Mouse (Mus musculus) mouse trophoblast stem cell (cell line): ENCODE results near the gene Acly.
"Not testable (repeated sequence)": the region's sequence is repeated elsewhere in the genome, so short reads cannot be mapped to it uniquely, and the experiment has no call there.

ENCODE experiments used
- in situ Hi-C, 2 experiments: fragments of 300-500 bp; cut with MseI, MboI; formaldehyde crosslinking; loops; 2 replicates in 1 of 2; 3 replicates in 1 of 2; pipeline ENCODE4 v1.15.1; 2025

Acly gene

DNA sequence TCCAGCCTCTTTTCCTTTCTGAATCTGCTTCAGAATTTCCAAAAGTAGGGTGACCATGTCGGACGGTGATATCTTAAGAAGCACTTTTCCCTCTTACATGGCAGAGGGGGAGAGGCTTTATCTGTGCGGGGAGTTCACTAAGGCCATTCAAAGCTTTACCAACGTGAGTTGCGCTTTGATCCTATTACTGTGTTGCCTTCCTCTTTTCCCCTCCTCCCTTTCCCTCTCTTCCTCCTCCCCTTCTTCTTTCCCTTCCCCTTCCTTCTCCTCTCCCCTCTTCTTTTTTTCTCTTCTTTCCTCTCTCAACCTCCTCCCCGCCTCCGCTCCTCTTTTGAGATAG, 17.9 kb upstream of the Acly start:
- in situ Hi-C loops, result no loop called here

DNA sequence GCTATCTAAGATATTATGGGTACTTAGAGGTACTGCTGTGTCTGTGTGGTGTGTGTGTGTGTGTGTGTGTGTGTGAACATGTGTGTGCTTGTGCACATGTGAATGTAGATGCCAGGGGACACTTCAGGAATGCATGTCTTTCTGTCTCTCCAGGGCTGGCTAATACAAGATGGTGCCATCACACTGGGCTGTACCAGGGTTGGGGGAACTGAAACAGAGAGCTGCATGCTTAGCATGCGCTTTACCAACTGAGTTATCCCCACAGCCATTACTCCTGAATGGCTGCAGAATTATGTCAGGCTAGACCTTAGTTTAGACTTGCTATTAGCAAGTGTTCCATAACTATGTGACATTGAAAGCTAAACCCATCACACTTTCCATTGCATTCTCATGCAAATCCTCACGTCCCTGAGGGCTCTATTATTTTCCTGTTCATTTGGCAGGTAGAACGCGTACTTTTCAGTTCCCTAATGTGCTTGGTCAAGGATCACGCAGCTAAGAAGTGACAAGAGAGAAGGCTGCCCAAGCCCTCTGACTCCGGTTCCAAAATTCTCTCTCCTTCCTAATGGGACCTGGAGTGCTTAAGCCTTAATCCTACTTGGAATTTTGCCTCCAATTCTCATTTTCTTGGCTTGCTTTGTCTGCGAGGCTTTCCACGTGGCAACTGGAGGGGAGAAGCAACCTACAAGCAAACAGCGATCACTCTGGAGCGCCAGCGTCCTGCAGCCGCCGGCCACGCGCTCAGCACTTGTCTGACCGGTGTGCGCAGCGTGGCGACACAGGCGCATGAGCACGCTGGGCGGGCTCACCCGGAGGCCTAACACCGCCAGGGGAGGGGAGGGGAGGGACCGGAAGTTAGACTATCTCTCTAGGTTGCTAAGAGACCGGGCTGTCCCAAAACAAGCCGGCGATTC, 17.3 kb upstream of the Acly start, which contains the start of gene Ttc25:
Gene Ttc25, plus strand, starts transcription at position 776 of the 914 bp plus-strand sequence.
- in situ Hi-C loops, result no loop called here

- in situ Hi-C loops, result no loop called here
Measured at GRCm38 (mm10) chr11:100541577-100541976, 13.8 kb upstream of the Acly start.

- in situ Hi-C loops, result no loop called here
Measured at GRCm38 (mm10) chr11:100540966-100541365, 13.2 kb upstream of the Acly start.

DNA sequence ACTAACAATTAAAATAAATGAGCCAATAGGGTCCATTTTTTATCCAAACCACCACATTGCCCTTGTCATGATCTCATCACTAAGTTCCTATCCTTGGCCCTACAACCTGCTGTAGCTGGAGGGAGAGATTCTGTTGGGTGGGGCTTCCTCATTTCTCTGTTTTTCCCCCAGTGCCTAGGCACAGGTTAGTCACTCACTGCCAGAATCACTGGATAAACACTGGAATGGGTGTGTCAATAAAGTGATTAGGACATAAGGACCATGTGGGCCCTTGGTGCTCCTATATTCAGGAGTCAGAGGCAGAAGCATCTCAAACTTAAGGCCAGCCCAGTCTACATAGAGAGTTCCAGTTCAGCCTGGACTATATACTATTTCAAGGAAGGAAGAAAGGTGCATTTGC, 8.7 kb upstream of the Acly start:
- in situ Hi-C loops, result no loop called here

DNA sequence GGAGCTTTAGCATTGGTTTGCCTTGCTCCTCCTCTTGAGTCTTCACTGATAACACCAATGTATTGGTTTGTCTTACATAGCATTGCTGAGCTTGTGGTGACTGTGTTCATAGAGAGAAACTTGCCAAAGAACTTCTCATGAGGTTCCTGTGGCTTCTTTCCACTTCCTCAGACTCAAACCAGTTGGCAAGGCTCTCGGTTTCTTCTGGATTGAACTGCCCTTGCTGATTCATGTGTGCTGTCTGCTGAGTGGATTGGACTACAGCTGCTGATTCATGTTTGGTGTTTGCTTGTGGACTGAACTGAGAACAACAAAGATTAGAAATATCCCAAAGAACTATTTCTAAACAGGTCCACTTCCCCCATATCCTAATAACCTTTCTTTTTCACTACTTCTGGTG, 8.2 kb upstream of the Acly start:
- in situ Hi-C loops, result no loop called here

- in situ Hi-C loops, result not testable (repeated sequence)
Measured at GRCm38 (mm10) chr11:100534821-100535220, 7.0 kb upstream of the Acly start.

DNA sequence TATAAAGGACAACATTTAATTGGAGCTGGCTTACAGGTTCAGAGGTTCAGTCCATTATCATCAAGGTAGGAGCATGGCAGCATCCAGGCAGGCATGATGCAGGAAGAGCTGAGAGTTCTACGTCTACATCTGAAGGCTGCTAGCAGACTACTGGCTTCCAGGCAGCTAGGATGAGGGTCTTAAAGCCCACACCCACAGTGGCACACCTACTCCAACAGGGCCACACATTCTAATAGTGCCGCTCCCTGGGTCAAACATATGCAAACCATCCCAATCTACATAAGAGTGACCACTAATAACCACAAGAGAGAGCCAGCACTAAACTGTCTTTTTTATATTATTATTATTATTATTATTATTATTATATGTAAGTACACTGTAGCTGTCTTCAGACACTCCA, 6.6 kb upstream of the Acly start:
- in situ Hi-C loops, result not testable (repeated sequence)

DNA sequence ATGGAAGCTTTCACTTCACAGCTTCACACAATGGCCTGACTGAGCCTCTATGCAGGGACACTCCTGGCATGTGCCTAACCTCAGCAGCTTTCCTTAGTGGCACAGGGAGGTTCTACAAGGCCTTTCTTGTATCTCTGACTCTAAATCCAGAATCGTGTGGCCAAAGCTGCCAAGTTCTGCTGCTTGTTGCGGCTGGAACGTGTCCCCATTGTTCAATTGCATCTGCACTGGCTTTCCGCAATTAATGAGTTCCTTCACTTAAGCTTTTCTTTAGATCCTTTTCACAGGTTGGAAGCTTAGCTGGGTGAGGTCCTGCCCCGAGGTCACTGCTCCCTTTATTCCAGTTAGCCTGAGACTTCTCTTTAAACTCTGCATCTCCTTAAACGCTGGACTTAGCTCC, 6.1 kb upstream of the Acly start:
- in situ Hi-C loops, result no loop called here

DNA sequence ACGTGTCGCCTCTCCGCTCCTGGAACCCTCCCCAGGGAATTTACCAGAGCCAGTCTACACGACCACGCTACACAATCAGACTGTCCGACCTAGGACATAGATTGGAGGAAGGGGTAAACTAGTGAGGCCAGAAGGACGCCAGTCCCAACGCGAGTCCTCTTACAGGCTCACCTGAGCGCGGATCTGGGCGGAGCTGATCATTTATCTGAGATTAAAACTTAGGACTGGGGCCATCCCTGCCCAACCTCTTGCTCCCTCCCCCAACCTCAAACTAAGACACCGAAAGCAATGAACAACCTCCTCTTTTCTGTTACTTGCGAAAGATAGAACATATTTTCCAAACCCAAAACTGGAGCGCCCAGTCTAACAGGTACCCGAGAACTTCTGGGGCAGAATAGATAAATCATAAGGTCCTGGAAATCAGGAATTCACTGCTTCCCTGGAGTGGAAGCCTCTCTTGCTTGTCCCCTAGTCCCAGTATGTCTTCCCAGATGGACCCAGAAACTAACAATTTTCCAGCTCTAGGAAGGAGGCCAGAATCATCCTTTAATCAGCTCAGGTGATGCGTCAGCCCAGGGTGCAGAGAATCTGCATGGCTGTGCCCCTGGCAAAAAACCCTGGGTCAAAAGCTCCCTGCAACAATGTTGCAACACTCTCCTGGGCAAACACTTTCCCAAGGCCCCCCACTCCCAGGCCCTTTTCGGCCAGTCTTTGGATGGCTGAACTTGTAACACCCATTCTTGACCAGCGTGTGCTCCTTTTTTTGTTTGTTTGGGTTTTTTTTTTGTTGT, 770 bp upstream of the Acly start:
- in situ Hi-C loops, result no loop called here

GRCm38 (mm10) chr11:100527066-100527457, 738 bp downstream of the Acly start:
- in situ Hi-C loops, result no loop called here

DNA sequence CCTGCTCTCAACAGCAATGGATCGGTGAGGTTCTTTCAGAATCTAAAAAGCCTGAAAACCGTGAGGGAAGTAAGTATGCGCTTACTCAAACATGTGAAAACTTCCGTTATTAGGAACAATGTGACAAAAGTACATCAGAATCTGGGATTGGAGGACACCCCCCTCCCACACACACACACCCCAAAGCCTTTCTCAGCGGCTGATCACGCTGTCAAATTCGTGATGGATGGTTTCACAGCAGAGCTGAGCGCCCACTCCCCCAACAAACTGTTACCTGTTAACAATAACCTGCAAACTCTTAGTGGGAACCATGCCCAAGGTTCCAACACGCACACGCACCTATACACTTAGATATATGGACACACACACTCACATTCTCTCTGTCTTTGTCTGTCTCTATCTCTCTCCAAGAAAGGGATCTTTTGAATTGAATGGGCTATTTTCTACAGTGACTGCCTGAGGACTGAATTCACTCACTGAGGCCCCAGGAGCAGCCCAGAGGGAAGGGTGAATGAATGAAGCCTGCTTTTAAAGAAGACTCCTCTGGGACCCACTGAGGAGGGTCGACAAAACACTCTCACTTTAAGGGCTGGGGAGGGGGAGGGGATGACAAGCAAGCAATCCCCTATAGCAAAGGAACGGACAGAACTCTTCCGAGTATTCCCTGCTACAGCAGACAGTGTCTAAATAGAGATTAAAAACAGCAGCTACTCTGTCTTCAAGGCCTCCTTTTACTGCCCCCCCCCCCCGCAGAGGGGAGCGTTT, 1.6 kb downstream of the Acly start:
- in situ Hi-C loops, result no loop called here

- in situ Hi-C loops, result no loop called here
Measured at GRCm38 (mm10) chr11:100524987-100525630, 2.7 kb downstream of the Acly start.

- in situ Hi-C loops, result no loop called here
Measured at GRCm38 (mm10) chr11:100524358-100524757, 3.4 kb downstream of the Acly start.

- in situ Hi-C loops, result no loop called here
Measured at GRCm38 (mm10) chr11:100520838-100521237, 7.0 kb downstream of the Acly start.

- in situ Hi-C loops, result no loop called here
Measured at GRCm38 (mm10) chr11:100519188-100519587, 8.6 kb downstream of the Acly start.

- in situ Hi-C loops, result no loop called here
Measured at GRCm38 (mm10) chr11:100518188-100518591, 9.6 kb downstream of the Acly start.

- in situ Hi-C loops, result no loop called here
Measured at GRCm38 (mm10) chr11:100516291-100516690, 11.5 kb downstream of the Acly start.

GRCm38 (mm10) chr11:100515789-100516188, 12.0 kb downstream of the Acly start:
- in situ Hi-C loops, result no loop called here

GRCm38 (mm10) chr11:100515061-100515460, 12.7 kb downstream of the Acly start:
- in situ Hi-C loops, result no loop called here

- in situ Hi-C loops, result no loop called here
Measured at GRCm38 (mm10) chr11:100513716-100514115, 14.1 kb downstream of the Acly start.

DNA sequence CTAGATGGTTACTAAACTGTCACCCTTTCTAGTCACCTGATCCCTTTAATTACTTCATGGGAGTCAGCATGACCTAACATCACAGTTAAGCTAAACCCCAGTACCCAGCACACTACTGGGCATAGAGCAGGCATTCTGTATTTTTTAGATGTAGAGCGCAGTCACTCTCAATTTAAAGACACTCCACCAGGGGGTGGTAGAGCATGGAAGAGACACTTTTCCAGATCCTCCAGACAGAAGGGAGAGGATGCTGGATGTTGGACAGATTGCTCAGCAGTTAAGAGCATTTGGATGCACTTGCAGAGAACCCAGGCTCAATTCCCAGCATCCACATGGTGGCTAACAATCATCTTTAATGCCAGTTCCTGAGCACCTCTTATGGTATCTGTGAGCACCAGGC, 15.4 kb downstream of the Acly start:
- in situ Hi-C loops, result no loop called here
